Mouse (Mus musculus) E14TG2a.4 (cell line): ENCODE results near the gene Gm3854.
A peak's percentile ranks its signal among the peaks of the same experiment; 100 is the strongest.
"Not testable (repeated sequence)": the region's sequence is repeated elsewhere in the genome, so short reads cannot be mapped to it uniquely, and the experiment has no call there.

Source experiments
- H3K27me3 ChIP-seq: 2 replicates; pipeline ENCODE4 v1.6.1; 2014; ENCODE audit warnings: low read length, control low read depth; ENCODE audit not compliant: insufficient read depth
- H3K36me3 ChIP-seq: 2 replicates; pipeline ENCODE4 v1.6.1; 2014; ENCODE audit warnings: low read length, control low read depth; ENCODE audit not compliant: insufficient read depth
- H3K4me1 ChIP-seq: replicated peaks from 2 replicates; pipeline ENCODE4 v1.6.1; 2014; ENCODE audit warnings: low read depth, low read length, control low read depth
- H3K4me3 ChIP-seq: replicated peaks from 2 replicates; pipeline ENCODE4 v1.5.1; 2014; ENCODE audit warnings: mild to moderate bottlenecking, low read length
- H3K9me3 ChIP-seq: 2 replicates; pipeline ENCODE4 v1.6.1; 2014; ENCODE audit warnings: low read length, control low read depth
- CTCF ChIP-seq: conservative IDR thresholded peaks from 2 replicates; pipeline ENCODE4 v1.5.1; 2014; ENCODE audit warnings: low read length
- NANOG ChIP-seq: IDR thresholded peaks from 2 replicates; pipeline ENCODE4 v1.6.1; 2014; ENCODE audit warnings: borderline replicate concordance, low read length, mixed read lengths
- POU5F1 ChIP-seq: IDR thresholded peaks from 2 replicates; pipeline ENCODE4 v1.6.1; 2014; ENCODE audit warnings: low read length, borderline replicate concordance

The Gm3854 gene

GRCm38 (mm10) chr7:6343501-6344071, at the start of gene Gm3854:
Gene Gm3854 (plus strand): TSS chr7:6343759.
- H3K27me3 ChIP-seq, result peaks cover 6% of the 10 kb centered on the region; the same call in 1 of the 2 replicates
- H3K4me1 ChIP-seq, result peaks cover 18% of the 10 kb centered on the region
- TF ChIP-seq NANOG (no peak), CTCF (no peak), POU5F1 (no peak)
- peaks cover 7% of the 10 kb centered on the region; the same call in 1 of the 2 replicates for H3K9me3 ChIP-seq
- no peaks in the 10 kb centered on the region for H3K36me3 ChIP-seq
- H3K4me3 ChIP-seq, result peak within 1 kb of the TSS; percentile 86

- H3K9me3 ChIP-seq, H3K27me3 ChIP-seq, H3K4me3 ChIP-seq: not testable (repeated sequence)
- H3K36me3 ChIP-seq, result peaks cover 16% of the 10 kb centered on the region
- peaks cover 46% of the 10 kb centered on the region for H3K4me1 ChIP-seq
These were observed 42.8 kb upstream of the Gm3854 start for GRCm38 (mm10) chr7:6300796-6301195.

- Histone ChIP-seq H3K4me3 (peak overlapping the region; percentile 82), H3K27me3 (no peaks in the 10 kb centered on the region), H3K36me3 (peaks cover 9% of the 10 kb centered on the region), H3K9me3 (no peaks in the 10 kb centered on the region), H3K4me1 (peaks cover 25% of the 10 kb centered on the region)
- no peak for TF ChIP-seq CTCF
- TF ChIP-seq NANOG, result no peak
- TF ChIP-seq POU5F1, result no peak
These were observed 12.9 kb upstream of the Gm3854 start for GRCm38 (mm10) chr7:6330458-6331232.

DNA sequence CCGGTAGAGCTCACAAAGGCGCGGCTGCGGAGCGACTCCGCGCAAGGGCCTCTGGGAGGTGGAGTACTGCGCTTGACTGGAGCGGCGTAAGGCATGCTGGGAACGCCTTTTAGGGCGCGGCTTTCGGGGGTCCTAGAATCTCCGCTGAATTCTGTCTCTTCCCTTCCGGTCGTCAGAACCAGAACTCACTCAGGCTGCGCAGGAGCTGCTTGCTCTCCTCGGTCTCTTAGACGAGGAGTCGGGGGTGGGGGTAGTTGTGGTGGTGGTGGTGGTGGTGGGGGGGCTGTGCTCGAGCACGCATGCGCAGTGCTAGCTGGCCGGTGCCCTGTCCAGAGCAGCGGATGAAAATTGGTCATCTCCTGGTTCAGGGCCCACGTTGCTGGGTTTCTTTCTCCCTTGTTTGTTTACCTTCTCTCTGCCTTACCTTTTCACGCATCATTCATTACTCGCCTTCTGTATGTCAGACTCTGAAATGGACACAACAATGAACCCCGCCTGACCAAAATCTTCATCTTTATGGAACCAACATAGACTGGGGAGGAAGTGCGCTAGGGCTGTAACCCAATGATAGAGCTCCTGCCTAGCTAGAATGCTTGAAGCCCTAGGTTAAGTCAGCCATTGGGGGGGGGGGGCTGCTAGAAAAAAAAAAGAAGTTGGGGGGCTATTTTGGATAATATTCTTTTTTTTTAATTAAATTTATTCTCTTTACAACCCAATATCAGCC, 12.2 kb upstream of the Gm3854 start, which contains the start of gene Zfp583:
Gene Zfp583 (minus strand): TSS at position 53 of the 724 bp plus-strand sequence.
- no peak for TF ChIP-seq CTCF
- no peak for TF ChIP-seq NANOG
- TF ChIP-seq POU5F1, result no peak
- 0 out of 2 replicates have a peak, but pooled peaks cover under 1% of the 10 kb centered on the region for H3K27me3 ChIP-seq
- peak within 1 kb of the TSS; percentile 82 for H3K4me3 ChIP-seq
- peaks cover 6% of the 10 kb centered on the region for H3K36me3 ChIP-seq
- H3K4me1 ChIP-seq, result peaks cover 25% of the 10 kb centered on the region
- no peaks in the 10 kb centered on the region for H3K9me3 ChIP-seq

DNA sequence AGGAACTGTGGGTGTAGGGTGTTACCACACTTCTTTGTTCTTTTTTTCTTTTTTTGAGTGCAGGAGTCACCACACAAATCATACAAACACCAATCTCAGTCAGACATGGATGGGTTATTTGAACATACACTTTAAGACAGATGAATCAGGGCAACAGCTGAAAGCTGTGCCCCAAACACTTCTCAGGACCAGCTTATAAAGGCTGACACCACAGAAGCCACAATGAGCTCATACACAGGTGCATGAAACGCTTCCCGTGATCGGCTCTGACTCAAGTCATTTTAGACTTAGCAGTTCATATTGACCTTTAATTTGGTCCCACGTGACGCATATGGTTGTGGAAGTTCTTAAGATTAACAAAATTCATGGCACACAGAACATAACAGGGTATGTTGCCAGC, 3.7 kb upstream of the Gm3854 start:
- peaks cover 16% of the 10 kb centered on the region; the same call in 1 of the 2 replicates for H3K27me3 ChIP-seq
- peaks cover 8% of the 10 kb centered on the region for H3K4me1 ChIP-seq
- no peaks in the 10 kb centered on the region for H3K36me3 ChIP-seq
- H3K4me3 ChIP-seq, result no peak overlapping the region
- TF ChIP-seq POU5F1, result no peak
- TF ChIP-seq CTCF, result no peak
- no peak for TF ChIP-seq NANOG
- no peaks in the 10 kb centered on the region for H3K9me3 ChIP-seq

- TF ChIP-seq CTCF, result no peak
- TF ChIP-seq POU5F1, result no peak
- TF ChIP-seq NANOG, result no peak
- H3K9me3 ChIP-seq, result peaks cover 7% of the 10 kb centered on the region; the same call in 1 of the 2 replicates
- peak overlapping the region; percentile 86 for H3K4me3 ChIP-seq
- peaks cover 2% of the 10 kb centered on the region; the same call in 1 of the 2 replicates for H3K27me3 ChIP-seq
- peaks cover 23% of the 10 kb centered on the region for H3K4me1 ChIP-seq
- H3K36me3 ChIP-seq, result no peaks in the 10 kb centered on the region
These were observed 565 bp downstream of the Gm3854 start for GRCm38 (mm10) chr7:6344124-6344523.

GRCm38 (mm10) chr7:6358121-6358520, 14.6 kb downstream of the Gm3854 start:
- H3K27me3 ChIP-seq, result no peaks in the 10 kb centered on the region
- no peak for TF ChIP-seq POU5F1
- no peak for TF ChIP-seq CTCF
- no peak for TF ChIP-seq NANOG

DNA sequence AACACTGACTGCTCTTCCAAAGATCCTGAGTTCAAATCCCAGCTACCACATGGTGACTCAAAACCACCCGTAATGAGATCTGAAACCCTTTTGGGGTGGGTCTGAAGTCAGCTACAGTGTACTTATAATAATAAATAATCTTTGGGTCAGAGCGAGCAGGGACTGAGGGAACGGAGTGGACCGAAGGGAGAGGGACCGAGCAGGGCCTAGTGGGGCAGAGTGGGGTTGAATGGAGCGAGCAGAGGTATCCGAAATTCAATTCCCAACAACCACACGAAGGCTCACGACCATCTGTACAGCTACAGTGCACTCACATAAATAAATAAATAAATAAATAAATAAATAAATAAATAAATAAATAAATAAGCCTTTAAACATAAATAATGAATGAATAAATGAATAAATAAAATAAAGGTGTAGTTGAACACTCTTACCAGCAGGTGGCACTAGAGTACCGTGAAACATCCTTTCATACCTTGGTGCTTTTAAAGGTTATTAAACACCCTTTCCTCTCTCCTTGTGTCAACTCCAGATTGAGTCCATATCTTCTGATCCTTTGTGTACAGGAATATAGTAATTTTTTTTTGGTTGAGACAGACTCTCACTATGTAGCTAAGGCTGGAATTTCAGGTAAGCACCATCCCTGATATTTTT, 15.5 kb downstream of the Gm3854 start:
- Histone ChIP-seq H3K27me3 (no peaks in the 10 kb centered on the region), H3K36me3 (peaks cover 9% of the 10 kb centered on the region), H3K4me1 (peaks cover 27% of the 10 kb centered on the region), H3K9me3 (no peaks in the 10 kb centered on the region), H3K4me3 (no peak overlapping the region)
- TF ChIP-seq NANOG, result no peak
- TF ChIP-seq CTCF, result peak; percentile 36

More at GRCm38 (mm10) chr7:6358121-6358520, 14.6 kb downstream of the Gm3854 start:
- H3K4me1 ChIP-seq, result peaks cover 20% of the 10 kb centered on the region
- H3K36me3 ChIP-seq, result peaks cover 18% of the 10 kb centered on the region
- no peak overlapping the region for H3K4me3 ChIP-seq
- H3K9me3 ChIP-seq, result no peaks in the 10 kb centered on the region
